Mouse (Mus musculus) heart, embryonic 10.5 days (tissue): ENCODE data around the gene 9130409I23Rik. TPM values are rescaled to one million over a fixed set of nuclear protein-coding genes. Genes with fewer than 3 reads are reported as not detected.
"Not testable (repeated sequence)": the region's sequence is repeated elsewhere in the genome, so short reads cannot be mapped to it uniquely, and the experiment has no call there.

Experiments
- DNase-seq: peaks from one replicate; pipeline ENCODE4 v3.0.0-alpha.2; 2017; ENCODE audit warnings: low spot score
- H3K27ac ChIP-seq: fragments of 300-500 bp; sonication (generic); 2 replicates; pipeline ENCODE4 v1.5.1; 2016; ENCODE audit warnings: mild to moderate bottlenecking
- H3K27me3 ChIP-seq: fragments of 300-500 bp; sonication (generic); 2 replicates; pipeline ENCODE4 v1.6.1; 2016; ENCODE audit warnings: mild to moderate bottlenecking; ENCODE audit not compliant: poor library complexity, insufficient read depth, severe bottlenecking
- H3K36me3 ChIP-seq: fragments of 300-500 bp; sonication (generic); 2 replicates; pipeline ENCODE4 v1.6.1; 2016; ENCODE audit warnings: mild to moderate bottlenecking, moderate library complexity
- H3K4me1 ChIP-seq: fragments of 300-500 bp; sonication (generic); 2 replicates; pipeline ENCODE4 v1.6.1; 2016; ENCODE audit warnings: mild to moderate bottlenecking
- H3K4me3 ChIP-seq: fragments of 300-500 bp; sonication (generic); 2 replicates; pipeline ENCODE4 v1.5.1; 2016; ENCODE audit warnings: mild to moderate bottlenecking, moderate library complexity
- H3K9me3 ChIP-seq: fragments of 300-500 bp; sonication (generic); 2 replicates; pipeline ENCODE4 v1.6.1; 2016; ENCODE audit warnings: mild to moderate bottlenecking, moderate library complexity
- WGBS: fragments of 180-500 bp; shearing (Covaris S2); methylation state at CpG from one replicate; pipeline ENCODE4 v1.1.7; 2016; 5-methylcytosine and 5-hydroxymethylcytosine counted together
- polyA plus RNA-seq: library from polyadenylated mRNA; unstranded; fragments of >200 nt; fragmentation: Nextera tagmentation; extraction: Ambion mirVana; gene quantifications from 2 replicates; pipeline ENCODE4 v1.2.1, GENCODE M21; 2016

9130409I23Rik gene
- polyA plus RNA-seq, 1 experiment from 2014 or later: not detected

DNA sequence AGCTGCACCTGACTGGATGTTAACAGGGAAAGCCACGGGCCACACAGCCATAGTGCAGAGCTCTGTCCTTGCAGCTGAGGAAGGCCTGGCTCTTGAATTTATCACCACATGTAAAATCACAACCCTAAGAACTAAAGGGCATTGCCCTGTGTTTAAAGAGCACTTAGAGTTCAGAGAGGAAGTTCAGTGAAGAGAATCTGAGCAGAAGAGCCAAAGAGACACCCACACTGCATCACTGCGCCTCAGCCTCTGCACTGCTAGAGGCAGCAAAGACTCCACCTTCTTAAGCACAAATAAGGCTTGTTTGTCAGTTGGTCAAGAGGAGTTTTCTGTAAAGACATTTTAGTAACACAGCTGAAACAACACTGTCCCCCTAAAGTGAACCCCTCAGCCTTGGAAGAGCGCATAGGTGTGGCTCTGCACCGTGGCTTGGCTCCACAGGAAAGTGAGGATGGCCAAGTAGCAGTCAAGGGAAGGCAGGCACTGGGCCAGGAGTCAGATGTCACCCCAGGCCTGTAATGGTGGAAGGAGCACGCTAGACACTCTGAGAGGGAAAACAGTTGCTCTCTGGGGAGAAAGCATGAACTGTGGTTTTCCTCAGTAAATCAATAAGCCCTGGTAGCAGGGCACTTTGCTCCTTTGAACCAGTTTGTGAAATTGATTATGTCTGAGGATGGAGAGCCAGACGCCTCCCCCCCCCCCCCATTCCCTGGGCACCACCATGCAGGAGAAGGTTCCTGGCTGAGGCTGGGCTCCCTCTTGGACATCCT, 36.1 kb upstream of the 9130409I23Rik start:
- Histone ChIP-seq H3K9me3 (no peaks in the 10 kb centered on the region), H3K4me1 (peaks cover 31% of the 10 kb centered on the region), H3K4me3 (no peak overlapping the region), H3K36me3 (no peaks in the 10 kb centered on the region), H3K27me3 (peaks cover 26% of the 10 kb centered on the region), H3K27ac (no peak overlapping the region)
- peak; percentile 53 for DNase-seq
- WGBS: 74% methylated on average over 6 of the region's 6 CpGs

DNA sequence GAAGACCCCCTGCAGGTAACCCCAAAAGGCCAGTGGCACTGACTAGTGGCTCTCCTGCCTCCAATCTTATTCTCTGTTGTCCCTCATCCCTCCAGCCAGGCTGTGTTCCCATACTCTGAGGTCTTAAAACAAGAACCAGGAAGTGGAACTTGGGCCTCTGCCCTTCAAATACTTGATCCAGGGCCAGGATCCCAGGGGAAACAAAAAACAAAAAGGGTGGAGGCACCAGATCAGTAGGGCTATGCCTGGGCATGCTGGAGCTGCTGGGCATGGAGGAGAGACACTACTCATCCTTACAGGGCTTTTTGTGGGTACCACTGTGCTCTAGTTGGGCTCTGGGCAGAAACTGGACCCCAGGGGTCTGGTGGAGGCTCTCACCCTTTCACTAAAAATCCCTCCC, 35.5 kb upstream of the 9130409I23Rik start:
- peak overlapping the region; percentile 82; the same call in 1 of the 2 replicates for H3K27ac ChIP-seq
- no peaks in the 10 kb centered on the region for H3K36me3 ChIP-seq
- DNase-seq: peak; percentile 38
- no peak overlapping the region for H3K4me3 ChIP-seq
- no peaks in the 10 kb centered on the region for H3K9me3 ChIP-seq
- H3K4me1 ChIP-seq: peaks cover 29% of the 10 kb centered on the region
- H3K27me3 ChIP-seq: peaks cover 26% of the 10 kb centered on the region

DNA sequence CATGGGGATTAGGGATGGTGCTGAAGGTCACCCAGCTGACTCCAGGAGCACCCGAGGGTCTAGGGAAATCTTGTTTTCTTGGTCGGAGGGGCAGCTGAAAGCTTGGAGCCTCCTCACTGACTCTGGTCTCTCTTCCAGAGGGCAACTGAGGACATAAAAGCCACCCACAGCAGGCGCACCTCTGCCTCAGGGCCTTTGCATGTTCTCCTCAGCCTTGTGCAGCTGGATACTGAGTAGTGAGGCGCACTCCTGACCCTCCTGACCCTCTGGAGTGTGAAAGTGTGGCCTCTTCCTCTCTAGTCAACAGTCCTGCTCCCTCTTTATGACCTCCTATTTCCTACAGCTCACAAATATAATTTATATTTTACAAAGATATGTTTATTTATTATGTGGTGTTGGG, 35.0 kb upstream of the 9130409I23Rik start:
- H3K4me3 ChIP-seq: peak overlapping the region; percentile 72
- peak overlapping the region; percentile 82; the same call in 1 of the 2 replicates for H3K27ac ChIP-seq

DNA sequence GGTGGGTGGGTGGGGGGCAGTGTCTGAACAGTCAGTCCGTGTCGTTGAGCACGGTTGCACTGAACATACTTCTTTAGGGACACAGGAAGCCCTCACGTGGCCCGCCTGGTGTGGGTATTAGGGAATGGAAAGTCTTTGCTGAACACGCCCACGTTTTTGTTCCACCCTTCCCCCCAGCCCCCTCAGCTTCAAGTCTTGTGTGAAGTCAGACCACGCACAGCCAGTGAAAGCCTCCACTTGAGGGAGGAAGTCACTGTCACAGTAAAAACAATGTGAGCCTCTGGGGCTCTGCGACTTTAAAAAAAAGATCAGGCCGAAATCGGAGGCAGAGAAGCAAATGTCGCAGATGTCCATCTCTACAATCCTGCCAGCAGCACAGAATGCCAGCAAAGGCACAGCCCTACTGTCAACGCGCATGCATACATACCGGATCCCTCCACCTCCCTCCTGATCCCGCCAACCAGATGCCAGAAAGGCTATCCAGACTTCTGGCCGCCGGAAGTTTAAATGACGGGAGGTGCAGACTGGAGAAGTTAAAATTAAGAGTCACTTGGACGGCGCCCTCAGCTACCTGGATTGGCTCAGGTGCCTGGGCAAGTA, 34.4 kb upstream of the 9130409I23Rik start:
- H3K27ac ChIP-seq: peak overlapping the region; percentile 82
- 5% methylated on average over 21 of the region's 21 CpGs for WGBS
- DNase-seq: peak; percentile 80

More for the DNA sequence above, 35.0 kb upstream of the 9130409I23Rik start:
- peak; percentile 36 for DNase-seq
- Histone ChIP-seq H3K27me3 (peaks cover 26% of the 10 kb centered on the region), H3K9me3 (no peaks in the 10 kb centered on the region), H3K36me3 (no peaks in the 10 kb centered on the region), H3K4me1 (peaks cover 27% of the 10 kb centered on the region)
- WGBS: 65% methylated on average over 4 of the region's 4 CpGs

DNA sequence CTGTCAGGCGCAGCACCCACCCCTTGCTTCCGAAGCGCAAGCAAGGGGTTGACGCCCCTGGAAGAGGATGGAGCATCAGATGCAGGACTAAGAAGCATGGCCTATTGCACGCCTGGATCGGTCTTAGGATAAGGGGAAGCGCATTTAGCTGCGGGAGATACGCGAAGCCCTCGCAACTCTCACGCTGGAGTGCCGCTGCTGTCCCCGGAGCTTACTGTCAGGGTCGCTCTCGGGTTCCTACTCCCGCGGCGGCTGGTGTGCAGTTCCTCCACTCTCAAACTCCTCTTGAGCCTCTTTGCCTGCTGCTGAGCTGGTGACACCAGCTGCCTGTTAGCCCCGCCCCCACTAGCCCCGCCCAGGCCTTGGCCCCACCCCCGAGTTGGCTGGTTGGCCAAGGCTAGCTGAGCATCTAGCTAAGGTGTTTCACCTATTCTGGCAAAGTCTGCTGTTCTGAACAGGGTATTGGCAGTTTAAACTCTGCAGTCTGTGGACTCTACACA, 33.8 kb upstream of the 9130409I23Rik start:
- peaks cover 27% of the 10 kb centered on the region for H3K4me1 ChIP-seq
- peak overlapping the region; percentile 72 for H3K4me3 ChIP-seq
- peak; percentile 93 for DNase-seq
- peak overlapping the region; percentile 82 for H3K27ac ChIP-seq
- no peaks in the 10 kb centered on the region for H3K9me3 ChIP-seq
- peaks cover 26% of the 10 kb centered on the region for H3K27me3 ChIP-seq
- WGBS: 0% methylated on average over 22 of the region's 22 CpGs
- no peaks in the 10 kb centered on the region for H3K36me3 ChIP-seq

More for the DNA sequence above, 34.4 kb upstream of the 9130409I23Rik start:
- H3K36me3 ChIP-seq: no peaks in the 10 kb centered on the region
- H3K4me1 ChIP-seq: peaks cover 27% of the 10 kb centered on the region
- peak overlapping the region; percentile 72 for H3K4me3 ChIP-seq
- peaks cover 26% of the 10 kb centered on the region for H3K27me3 ChIP-seq
- H3K9me3 ChIP-seq: no peaks in the 10 kb centered on the region

DNA sequence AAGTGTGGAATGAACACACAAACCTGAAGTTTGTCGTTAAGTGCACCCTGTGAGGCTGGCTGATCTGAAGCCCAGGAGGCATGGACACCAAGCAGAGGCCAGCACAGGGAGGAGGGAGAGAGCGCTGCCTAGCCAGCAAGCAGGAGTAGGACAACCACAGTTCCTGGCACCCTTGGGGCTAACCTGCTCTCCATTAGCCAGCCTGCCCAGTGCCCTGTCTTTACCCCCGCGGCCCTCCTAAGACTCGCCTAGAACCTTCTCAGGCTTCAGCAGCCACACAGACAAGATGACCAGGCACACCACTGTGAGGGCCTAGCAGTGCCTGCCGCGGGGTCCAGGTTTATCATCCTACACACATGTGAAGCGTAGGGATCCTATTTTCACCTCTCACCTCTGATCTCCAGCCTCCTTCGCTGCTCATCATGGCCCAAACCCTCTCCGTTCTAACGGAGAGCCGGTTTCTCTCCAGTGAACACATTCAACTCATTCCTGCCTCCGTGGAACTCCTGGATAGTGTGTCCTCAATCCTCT, 33.1 kb upstream of the 9130409I23Rik start:
- DNase-seq: peak; percentile 73
- H3K9me3 ChIP-seq: no peaks in the 10 kb centered on the region
- no peak overlapping the region for H3K27ac ChIP-seq
- H3K4me3 ChIP-seq: peak overlapping the region; percentile 72; the same call in 1 of the 2 replicates
- H3K27me3 ChIP-seq: peaks cover 26% of the 10 kb centered on the region
- H3K36me3 ChIP-seq: no peaks in the 10 kb centered on the region
- peaks cover 27% of the 10 kb centered on the region for H3K4me1 ChIP-seq
- WGBS: 64% methylated on average over 13 of the region's 13 CpGs

DNA sequence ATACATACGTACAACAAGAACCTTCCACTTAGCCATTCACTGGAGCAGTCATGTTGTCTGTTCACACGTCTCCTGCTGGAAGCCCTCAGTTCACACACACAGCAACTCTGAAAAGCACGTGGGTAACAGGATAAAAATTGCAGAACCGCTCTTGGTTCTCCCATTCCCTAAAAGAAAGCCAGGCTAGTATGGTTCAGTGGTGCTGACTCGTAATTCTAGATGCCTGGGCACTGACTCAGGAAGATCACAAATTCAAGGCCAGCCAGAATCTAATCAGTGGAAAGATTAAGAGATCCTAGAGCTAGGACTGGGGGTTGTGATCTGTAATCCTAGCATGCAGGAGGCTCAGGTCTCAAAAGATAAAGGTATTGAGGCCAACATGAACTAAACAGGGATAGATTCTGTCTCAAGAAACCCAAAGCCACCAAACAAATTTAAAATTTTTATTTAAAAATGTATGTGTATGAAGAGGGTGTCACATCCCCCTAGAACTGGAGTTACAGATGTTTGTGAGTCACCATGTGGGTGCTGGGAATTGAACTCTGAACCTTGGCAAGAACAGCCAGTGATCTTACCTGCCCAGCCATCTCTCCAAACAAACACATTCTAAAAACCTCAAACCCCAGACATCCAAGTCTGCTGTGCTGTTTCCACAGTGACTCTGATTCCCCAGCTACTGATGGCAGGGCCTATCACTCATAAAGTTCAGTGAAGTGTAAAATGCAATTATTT, 30.1 kb upstream of the 9130409I23Rik start, which contains the start of gene Ephx1:
TSS of gene Ephx1 (minus strand) at position 149 of the 732 bp plus-strand sequence.
- peaks cover 16% of the 10 kb centered on the region for H3K27me3 ChIP-seq
- H3K4me1 ChIP-seq: peaks cover 23% of the 10 kb centered on the region
- H3K27ac ChIP-seq: no peak within 1 kb of the TSS
- no peak for DNase-seq
- no peaks in the 10 kb centered on the region for H3K36me3 ChIP-seq
- 54% methylated on average over 5 of the region's 5 CpGs for WGBS
- H3K4me3 ChIP-seq: no peak within 1 kb of the TSS
- H3K9me3 ChIP-seq: no peaks in the 10 kb centered on the region

DNA sequence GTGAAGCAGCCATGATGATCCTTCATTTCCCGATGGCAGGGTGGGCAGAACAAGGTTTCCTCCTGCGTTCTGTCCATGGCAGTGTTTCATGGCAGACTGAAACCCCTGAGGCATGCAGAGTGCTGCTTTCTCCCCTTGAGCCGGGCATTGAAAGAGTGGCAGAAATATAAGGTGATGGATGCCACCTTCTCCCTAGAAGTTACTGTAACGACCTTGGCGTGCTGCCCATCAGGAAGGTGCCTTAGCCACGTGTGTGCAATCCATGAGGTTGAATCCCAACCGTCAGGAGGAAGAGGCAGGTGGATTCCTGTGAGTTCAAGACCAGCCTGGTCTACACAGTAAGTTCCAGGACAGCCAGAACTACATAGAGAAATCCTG, 29.6 kb upstream of the 9130409I23Rik start:
- H3K9me3 ChIP-seq: no peaks in the 10 kb centered on the region
- DNase-seq: peak; percentile 63
- peaks cover 16% of the 10 kb centered on the region for H3K27me3 ChIP-seq
- no peak overlapping the region for H3K4me3 ChIP-seq
- H3K36me3 ChIP-seq: no peaks in the 10 kb centered on the region
- WGBS: 65% methylated on average over 7 of the region's 7 CpGs
- H3K27ac ChIP-seq: no peak overlapping the region
- peaks cover 18% of the 10 kb centered on the region for H3K4me1 ChIP-seq

DNA sequence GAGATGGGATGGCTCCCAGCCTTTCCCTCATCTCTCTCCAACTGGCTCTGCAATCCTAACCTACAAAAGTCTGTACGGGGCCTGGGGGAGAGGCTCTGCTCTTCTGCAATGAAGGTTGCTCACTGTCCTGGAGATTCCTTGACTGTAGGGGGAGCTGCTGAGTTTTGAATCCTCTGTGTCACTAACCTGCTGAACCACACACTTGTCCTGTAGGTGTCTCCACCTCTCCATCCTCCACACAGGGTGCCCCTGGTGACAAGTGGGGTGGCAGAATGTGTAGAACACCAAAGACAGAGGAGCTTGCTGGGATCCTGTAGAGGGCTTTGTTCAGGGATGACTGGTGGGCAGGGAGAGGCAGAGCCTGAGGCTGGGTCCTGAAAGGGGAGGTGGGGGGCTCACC, 28.8 kb upstream of the 9130409I23Rik start:
- peak; percentile 76 for DNase-seq
- WGBS: 19% methylated on average over 1 of the region's 1 CpGs
- H3K9me3 ChIP-seq: no peaks in the 10 kb centered on the region
- peaks cover 10% of the 10 kb centered on the region for H3K4me1 ChIP-seq
- H3K4me3 ChIP-seq: no peak overlapping the region
- H3K27me3 ChIP-seq: peaks cover 16% of the 10 kb centered on the region
- no peak overlapping the region for H3K27ac ChIP-seq
- H3K36me3 ChIP-seq: no peaks in the 10 kb centered on the region

DNA sequence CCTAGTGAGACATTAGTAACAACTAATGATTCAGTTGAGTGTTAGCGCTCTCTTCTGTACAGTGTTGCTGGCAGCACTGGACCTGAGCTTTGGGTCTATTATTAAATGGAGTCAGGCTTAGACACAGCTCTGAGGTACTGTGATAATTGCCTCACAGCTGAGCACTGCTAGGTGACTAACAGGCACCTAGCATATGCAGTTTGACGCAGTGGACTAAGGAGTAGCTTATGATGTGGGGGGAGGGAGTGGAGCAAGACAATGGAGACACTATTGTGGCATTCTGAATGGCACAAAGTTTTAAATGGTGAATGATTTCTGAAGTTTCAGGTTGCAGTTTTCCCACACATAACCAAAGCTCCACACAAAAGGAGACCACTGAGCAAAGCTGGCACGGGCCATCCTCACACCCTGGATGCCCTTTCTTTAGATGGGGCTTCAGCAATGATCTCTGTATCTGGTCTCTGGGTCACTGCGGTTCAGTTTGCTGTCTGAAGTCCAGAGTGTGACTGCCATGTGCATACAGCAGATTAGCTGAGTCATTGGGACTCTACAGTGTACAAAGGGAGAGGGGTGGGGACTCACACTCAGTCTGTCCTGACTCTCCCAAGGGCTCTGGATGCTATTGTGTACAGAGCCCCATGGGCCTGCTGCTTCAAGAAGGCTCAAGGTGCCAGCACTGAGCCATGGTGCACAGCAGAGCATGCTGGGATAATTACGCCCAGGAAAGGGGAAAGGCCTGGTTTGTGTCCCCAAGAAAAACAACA, 15.8 kb upstream of the 9130409I23Rik start:
- H3K4me3 ChIP-seq, H3K9me3 ChIP-seq, DNase-seq: not testable (repeated sequence)

DNA sequence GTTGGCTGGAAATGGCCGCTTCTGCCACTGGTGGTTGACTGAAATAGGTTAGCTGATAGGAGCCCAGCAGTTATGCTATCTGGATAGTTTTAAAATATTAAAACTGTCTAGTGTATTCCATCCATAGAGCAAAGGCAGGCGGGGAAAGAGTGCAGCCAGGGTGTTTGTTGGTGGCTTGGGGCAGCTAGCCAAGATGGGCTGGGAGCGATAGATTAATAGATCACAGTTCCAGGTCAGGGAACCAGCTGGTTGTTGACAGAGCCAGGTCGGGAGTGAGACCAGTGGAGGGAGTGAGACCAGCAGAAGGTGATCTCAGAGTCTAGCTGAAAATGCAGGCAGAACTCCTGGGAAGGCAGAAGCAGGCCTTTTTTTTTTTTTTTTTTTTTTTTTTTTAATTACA, 13.4 kb upstream of the 9130409I23Rik start:
- no peaks in the 10 kb centered on the region for H3K36me3 ChIP-seq
- H3K27me3 ChIP-seq: no peaks in the 10 kb centered on the region
- no peak overlapping the region for H3K27ac ChIP-seq
- DNase-seq: no peak
- WGBS: 69% methylated on average over 4 of the region's 4 CpGs
- no peak overlapping the region for H3K4me3 ChIP-seq
- H3K9me3 ChIP-seq: no peaks in the 10 kb centered on the region
- no peaks in the 10 kb centered on the region for H3K4me1 ChIP-seq

More for the DNA sequence above, 15.8 kb upstream of the 9130409I23Rik start:
- not testable (repeated sequence) for H3K4me1 ChIP-seq, H3K27me3 ChIP-seq, H3K36me3 ChIP-seq, H3K27ac ChIP-seq
- 82% methylated on average over 5 of the region's 5 CpGs for WGBS

DNA sequence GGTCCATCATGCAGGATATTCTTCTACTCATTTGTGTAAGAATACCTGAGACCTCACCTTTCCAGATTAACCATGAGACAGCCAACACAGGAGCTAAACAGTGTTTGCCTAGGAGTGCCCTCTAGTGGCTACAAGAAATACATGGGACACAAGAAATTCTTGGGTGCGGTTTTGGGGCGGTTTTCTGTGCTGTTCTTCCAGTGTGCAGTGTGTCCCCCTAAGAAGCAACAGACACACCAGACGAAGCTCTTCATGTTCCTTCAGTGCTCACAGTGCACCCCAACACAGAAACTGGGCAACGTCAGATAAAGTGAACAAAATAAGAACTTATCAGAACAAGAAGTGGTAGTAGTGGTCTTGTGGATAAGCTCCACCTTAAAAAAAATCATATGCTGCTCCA, 11.4 kb upstream of the 9130409I23Rik start:
- Histone ChIP-seq H3K4me3 (no peak overlapping the region), H3K36me3 (no peaks in the 10 kb centered on the region), H3K27me3 (no peaks in the 10 kb centered on the region), H3K9me3 (no peaks in the 10 kb centered on the region), H3K4me1 (no peaks in the 10 kb centered on the region), H3K27ac (no peak overlapping the region)
- DNase-seq: no peak
- WGBS: 7% methylated on average over 4 of the region's 4 CpGs
